Mouse (Mus musculus) limb, embryonic 10.5 days (tissue): ENCODE data around the gene Fkbp1a. TPM values are rescaled to one million over a fixed set of nuclear protein-coding genes. Genes with fewer than 3 reads are reported as not detected.
A peak's percentile ranks its signal among the peaks of the same experiment; 100 is the strongest.

Source experiments
- DNase-seq: peaks from one replicate; pipeline ENCODE4 v3.0.0-alpha.2; 2017; ENCODE audit warnings: low spot score
- H3K27ac ChIP-seq: fragments of 300-500 bp; sonication (generic); 2 replicates; pipeline ENCODE4 v1.5.1; 2016; ENCODE audit warnings: mild to moderate bottlenecking
- H3K27me3 ChIP-seq: fragments of 300-500 bp; sonication (generic); 2 replicates; pipeline ENCODE4 v1.6.1; 2016; ENCODE audit warnings: low read depth, mild to moderate bottlenecking; ENCODE audit not compliant: poor library complexity, severe bottlenecking
- H3K36me3 ChIP-seq: fragments of 300-500 bp; sonication (generic); 2 replicates; pipeline ENCODE4 v1.6.1; 2016; ENCODE audit warnings: mild to moderate bottlenecking, moderate library complexity
- H3K4me1 ChIP-seq: fragments of 300-500 bp; sonication (generic); 2 replicates; pipeline ENCODE4 v1.6.1; 2016
- H3K4me3 ChIP-seq: fragments of 300-500 bp; sonication (generic); 2 replicates; pipeline ENCODE4 v1.5.1; 2016; ENCODE audit warnings: mild to moderate bottlenecking, moderate library complexity
- H3K9me3 ChIP-seq: fragments of 300-500 bp; sonication (generic); replicated peaks from 2 replicates; pipeline ENCODE4 v1.6.1; 2016; ENCODE audit warnings: mild to moderate bottlenecking
- WGBS: fragments of 180-500 bp; shearing (Covaris S2); methylation state at CpG from one replicate; pipeline ENCODE4 v1.1.7; 2016; 5-methylcytosine and 5-hydroxymethylcytosine counted together
- polyA plus RNA-seq: library from polyadenylated mRNA; unstranded; fragments of >200 nt; fragmentation: Nextera tagmentation; extraction: Ambion mirVana; gene quantifications from 2 replicates; pipeline ENCODE4 v1.2.1, GENCODE M21; 2016

Fkbp1a gene
- 543 and 621 TPM in 2 replicates for polyA plus RNA-seq

DNA sequence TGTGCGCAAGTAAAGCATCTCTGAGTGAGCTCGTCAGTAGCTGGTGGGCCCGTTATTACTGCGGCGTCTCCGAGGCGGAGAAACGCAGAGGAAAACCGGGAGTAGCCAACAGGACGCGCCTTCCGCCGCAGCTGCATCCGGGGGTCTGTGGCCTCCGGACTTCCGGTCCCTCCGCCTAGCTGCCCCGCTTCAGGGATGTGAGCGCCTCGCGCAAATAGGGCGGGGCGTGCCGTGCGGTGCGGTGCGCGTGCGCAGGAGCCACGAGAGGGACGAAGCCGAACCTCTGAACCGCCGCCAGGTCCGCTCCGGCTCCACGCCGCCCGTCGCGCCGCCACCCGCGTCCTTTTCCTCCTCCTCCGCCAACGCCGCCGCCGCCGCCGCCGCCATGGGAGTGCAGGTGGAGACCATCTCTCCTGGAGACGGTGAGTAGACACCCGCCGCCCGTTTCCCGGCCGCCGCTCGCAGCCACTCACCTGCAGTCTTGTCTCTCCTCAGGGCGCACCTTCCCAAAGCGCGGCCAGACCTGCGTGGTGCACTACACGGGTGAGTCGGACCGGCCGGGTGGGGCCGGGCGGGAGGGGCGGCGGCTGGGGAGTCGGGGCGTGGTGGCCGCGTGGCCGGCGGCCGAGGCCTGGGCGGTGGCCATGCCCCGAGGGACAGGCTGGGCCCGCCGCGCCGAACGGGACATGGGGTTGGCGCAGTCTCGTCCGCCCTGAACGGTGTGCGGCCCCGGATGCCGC lies at the start of gene Fkbp1a:
TSS of gene Fkbp1a (plus strand) at position 161 of the 740 bp plus-strand sequence.
- under 1% methylated on average over 92 of the region's 93 CpGs for WGBS
- peaks cover 31% of the 10 kb centered on the region for H3K4me1 ChIP-seq

DNA sequence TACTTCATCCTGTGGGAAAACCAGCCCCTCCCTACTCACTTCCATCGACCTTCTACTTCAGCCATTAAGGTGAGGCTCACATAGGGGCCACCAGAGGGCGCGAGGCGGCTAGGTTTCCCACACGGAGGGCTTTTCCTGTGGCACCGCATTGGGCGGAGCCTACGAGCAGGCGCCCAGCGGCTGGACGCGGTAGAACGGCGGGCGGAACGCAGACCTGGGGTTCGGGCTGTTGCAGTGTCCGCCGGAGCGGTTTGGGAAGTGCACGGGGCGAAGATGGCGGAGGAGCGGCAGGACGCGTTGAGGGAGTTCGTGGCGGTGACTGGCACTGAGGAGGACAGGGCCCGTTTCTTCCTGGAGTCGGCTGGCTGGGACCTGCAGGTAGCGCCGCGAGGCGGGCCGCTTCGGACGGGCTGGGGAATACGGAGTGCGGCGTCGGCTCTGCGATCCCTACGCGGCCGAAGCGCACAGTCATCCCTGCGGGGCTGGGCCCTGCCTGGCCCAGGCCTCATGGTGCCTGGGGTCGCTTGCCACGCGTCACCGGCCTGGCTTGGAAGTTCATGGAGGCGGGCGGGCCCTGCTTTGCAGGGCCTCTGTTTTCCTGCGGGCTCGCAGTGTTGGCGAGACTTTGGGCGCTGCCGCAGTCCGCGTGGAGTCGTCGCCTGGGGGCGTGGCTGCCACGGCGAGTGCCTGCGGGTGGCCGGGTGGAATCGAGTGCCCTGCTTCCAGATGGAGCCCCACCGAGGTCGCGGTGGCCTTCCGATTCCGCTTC lies 48.1 kb upstream of the Fkbp1a start, which contains the start of gene Nsfl1c:
TSS of gene Nsfl1c (plus strand) at position 148 of the 769 bp plus-strand sequence.
- H3K4me1 ChIP-seq, result peaks cover 8% of the 10 kb centered on the region
- peak within 1 kb of the TSS; percentile 84 for H3K4me3 ChIP-seq
- peak; percentile 98 for DNase-seq
- H3K36me3 ChIP-seq, result peaks cover 30% of the 10 kb centered on the region
- WGBS, result under 1% methylated on average over 73 of the region's 73 CpGs
- H3K9me3 ChIP-seq, result no peaks in the 10 kb centered on the region
- H3K27me3 ChIP-seq, result no peaks in the 10 kb centered on the region
- H3K27ac ChIP-seq, result peak within 1 kb of the TSS; percentile 91

More for the DNA sequence above, at the start of gene Fkbp1a:
- Histone ChIP-seq H3K9me3 (no peaks in the 10 kb centered on the region), H3K27me3 (no peaks in the 10 kb centered on the region), H3K4me3 (peak within 1 kb of the TSS; percentile 99), H3K36me3 (peaks cover 34% of the 10 kb centered on the region), H3K27ac (peak within 1 kb of the TSS; percentile 98)
- DNase-seq, result peak; percentile 99

DNA sequence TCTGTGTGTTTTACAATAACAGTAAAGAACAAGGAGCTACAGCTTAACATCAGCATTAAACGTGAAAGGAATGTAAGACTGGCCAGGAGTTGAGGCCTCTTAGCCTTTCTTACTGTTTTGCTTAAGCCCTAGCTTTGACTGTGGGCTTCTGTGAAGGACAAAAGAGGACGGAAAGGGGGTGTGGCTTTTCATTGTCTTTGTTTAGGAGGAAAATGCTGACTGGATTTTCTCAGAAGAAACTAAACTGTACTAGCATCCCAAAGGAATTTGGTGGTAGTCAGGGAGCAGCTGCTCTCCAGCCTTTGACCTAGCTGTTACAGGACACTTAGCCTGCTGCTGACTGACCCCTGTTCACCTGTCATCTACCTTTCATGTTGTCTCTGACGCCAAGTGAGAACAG lies 43.9 kb upstream of the Fkbp1a start:
- no peak overlapping the region for H3K27ac ChIP-seq
- H3K36me3 ChIP-seq, result peaks cover 72% of the 10 kb centered on the region
- H3K4me1 ChIP-seq, result peaks cover 8% of the 10 kb centered on the region
- DNase-seq, result no peak
- H3K4me3 ChIP-seq, result no peak overlapping the region
- H3K9me3 ChIP-seq, result no peaks in the 10 kb centered on the region
- WGBS, result 70% methylated on average over 3 of the region's 3 CpGs
- H3K27me3 ChIP-seq, result no peaks in the 10 kb centered on the region

DNA sequence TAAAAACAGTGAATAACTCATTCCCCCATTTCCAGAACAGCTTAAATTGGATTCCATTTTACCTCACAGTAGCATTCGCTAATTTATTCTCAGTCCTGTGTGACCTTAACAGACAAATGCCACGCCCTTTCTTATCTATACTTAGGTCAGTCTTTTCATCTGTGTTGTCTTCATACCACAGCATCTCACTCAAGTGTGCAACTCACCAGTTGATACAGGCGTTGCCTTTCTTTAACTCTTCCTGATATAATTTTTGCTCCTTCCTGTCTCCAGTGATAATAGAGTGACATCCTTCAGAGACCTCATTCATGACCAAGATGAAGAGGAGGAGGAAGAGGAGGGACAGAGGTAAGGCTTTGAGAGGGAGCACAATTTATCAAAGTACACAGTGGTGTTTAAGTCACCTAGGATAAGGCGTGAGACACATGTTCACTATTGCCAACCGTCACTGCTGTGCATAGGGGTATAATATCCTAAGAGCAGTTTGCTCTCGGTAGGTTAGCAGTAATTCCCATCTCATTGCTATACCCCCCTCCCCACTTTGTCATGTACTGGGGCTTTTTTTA lies 41.8 kb upstream of the Fkbp1a start:
- Histone ChIP-seq H3K36me3 (peaks cover 93% of the 10 kb centered on the region), H3K27me3 (no peaks in the 10 kb centered on the region), H3K4me1 (no peaks in the 10 kb centered on the region; the same call in 1 of the 2 replicates), H3K4me3 (no peak overlapping the region), H3K9me3 (no peaks in the 10 kb centered on the region), H3K27ac (no peak overlapping the region)
- 93% methylated on average over 6 of the region's 6 CpGs for WGBS
- DNase-seq, result no peak

DNA sequence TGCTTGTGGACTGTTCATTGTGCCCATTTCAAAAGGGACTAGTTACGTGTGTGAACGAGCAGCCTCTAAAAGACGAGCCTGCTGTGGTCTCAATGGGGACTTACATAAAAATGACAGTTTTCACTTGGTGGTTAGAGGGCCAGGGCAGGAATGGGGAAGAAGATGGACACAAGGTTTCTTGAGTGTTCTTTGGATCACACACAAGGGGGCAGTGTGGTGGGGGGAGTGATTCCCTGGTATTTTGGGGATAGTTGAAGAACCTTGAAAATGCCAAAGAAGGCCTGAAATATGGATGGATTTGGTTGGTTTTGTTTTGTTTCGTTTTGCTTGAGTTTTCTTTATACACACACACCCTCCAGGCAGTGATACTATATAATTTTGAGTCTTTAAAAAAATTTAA lies 38.1 kb upstream of the Fkbp1a start:
- Histone ChIP-seq H3K27me3 (no peaks in the 10 kb centered on the region), H3K36me3 (peaks cover 98% of the 10 kb centered on the region), H3K9me3 (no peaks in the 10 kb centered on the region), H3K27ac (no peak overlapping the region), H3K4me3 (no peak overlapping the region), H3K4me1 (no peaks in the 10 kb centered on the region)
- DNase-seq, result no peak
- WGBS, result 91% methylated on average over 4 of the region's 4 CpGs

DNA sequence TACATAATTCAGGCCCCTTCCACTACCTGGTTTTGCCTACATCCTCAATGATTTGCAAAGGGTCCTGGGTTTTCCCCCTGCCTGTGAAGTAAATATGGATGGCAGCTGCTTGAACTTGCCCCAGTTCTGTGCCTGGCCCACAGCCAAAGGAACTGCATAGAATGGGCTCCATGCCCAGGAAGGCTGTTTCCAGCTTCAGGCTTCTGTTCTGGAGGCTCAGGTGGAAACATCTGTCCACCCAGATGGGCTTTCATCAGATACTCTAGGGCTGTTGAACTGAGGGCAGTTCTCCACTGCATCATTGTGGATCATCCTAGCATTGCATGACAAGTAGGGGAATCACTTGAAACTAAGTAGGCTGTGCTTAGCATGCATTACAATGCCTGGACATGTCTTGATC lies 30.1 kb upstream of the Fkbp1a start:
- Histone ChIP-seq H3K27ac (no peak overlapping the region), H3K27me3 (no peaks in the 10 kb centered on the region), H3K4me3 (no peak overlapping the region), H3K9me3 (no peaks in the 10 kb centered on the region), H3K36me3 (peaks cover 98% of the 10 kb centered on the region), H3K4me1 (no peaks in the 10 kb centered on the region)
- no peak for DNase-seq

DNA sequence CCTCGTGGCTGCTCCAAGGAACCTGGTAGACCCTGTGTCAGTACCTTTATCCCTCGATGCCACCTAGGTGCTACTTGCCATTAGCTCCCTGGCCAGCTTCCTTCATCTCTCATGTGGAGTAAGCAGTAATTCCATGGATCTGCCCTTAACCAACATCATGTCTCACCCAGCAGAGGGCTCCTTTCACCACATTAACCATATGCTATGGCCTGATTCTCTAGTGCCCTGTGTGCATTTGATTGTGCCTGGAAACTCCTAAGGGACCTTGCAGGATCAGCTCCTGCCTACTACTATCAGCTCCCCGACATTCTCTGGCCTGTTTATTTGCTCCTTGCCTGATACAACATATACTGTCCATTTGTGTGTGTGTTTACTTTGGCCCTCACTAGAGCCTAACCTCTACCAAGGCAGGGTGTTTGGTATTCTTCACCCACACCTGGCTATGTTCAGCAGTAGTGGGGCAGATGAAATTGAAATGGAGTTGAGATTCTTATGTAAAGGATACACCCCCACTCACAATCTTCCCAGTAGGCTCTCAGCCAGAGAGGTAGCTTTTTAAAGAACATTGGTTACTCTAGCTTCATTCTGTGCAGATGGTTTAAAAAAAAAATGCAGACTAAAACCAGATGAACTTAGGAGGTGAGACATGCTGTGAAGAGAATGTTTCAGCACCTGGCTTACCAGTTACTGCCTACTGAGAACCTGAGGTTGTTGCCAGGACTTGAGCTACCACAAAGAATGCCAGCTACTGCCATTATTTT lies 28.6 kb upstream of the Fkbp1a start:
- no peak overlapping the region for H3K4me3 ChIP-seq
- no peak overlapping the region for H3K27ac ChIP-seq
- H3K36me3 ChIP-seq, result peaks cover 89% of the 10 kb centered on the region
- no peaks in the 10 kb centered on the region for H3K9me3 ChIP-seq
- no peak for DNase-seq
- H3K4me1 ChIP-seq, result no peaks in the 10 kb centered on the region
- WGBS, result 88% methylated on average over 3 of the region's 3 CpGs
- H3K27me3 ChIP-seq, result no peaks in the 10 kb centered on the region

DNA sequence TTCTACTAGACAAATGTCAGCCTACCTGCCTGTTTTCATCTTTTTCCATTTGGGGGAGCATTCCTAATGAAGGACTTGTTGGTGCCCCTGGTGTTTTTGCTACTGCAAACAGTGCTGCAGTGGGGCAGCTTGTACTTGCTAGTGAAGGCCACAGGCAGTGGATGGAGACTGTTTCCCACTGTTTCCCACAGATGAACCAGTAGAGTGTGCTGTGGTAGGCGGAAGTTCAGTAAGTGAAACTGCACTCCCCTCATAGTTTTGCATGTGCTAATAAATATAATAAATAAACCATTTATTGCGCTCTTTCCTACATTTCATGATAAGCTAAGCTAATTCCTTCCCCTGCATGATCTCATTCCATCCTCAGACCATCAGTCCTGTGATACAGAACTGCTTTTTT lies 23.3 kb upstream of the Fkbp1a start:
- WGBS, result 85% methylated on average over 2 of the region's 2 CpGs
- no peak overlapping the region for H3K4me3 ChIP-seq
- peaks cover 71% of the 10 kb centered on the region for H3K36me3 ChIP-seq
- no peaks in the 10 kb centered on the region for H3K27me3 ChIP-seq
- H3K9me3 ChIP-seq, result no peaks in the 10 kb centered on the region
- H3K4me1 ChIP-seq, result no peaks in the 10 kb centered on the region
- DNase-seq, result no peak
- H3K27ac ChIP-seq, result no peak overlapping the region

DNA sequence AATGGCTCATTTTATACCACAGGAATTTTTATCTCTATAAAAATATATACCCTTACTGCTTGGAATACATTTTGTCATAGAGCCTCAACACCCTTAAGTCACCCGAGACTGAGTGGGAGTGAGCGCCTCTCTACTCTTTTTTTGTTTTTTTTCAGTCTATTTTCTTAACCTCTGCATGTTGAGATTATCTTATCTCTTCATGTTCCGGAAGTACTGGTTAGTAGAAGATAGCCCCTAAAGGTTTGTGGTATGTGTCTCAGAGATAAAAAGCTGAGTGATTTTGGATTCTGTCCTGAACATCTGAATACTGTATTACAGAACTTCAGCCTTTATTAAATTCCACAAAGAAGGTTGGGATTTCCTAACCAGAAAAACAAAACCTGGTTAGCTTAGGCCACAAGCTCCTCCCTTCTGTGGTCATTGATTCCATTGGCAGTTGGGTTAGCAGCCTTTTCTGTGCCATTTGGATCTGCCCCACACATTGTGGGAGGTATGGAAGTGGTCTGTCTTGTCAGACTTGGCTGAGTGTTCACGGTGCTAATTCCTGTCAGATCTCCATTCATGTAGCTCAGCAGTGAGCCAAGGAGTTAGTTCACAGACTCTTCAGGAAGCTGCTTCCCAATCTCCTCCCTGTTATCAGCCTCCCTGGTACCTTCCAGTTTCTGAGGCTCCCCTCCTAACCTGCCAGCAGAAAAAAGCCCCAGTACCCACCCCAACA lies 17.8 kb upstream of the Fkbp1a start:
- Histone ChIP-seq H3K4me3 (no peak overlapping the region), H3K9me3 (no peaks in the 10 kb centered on the region), H3K36me3 (peaks cover 27% of the 10 kb centered on the region), H3K27me3 (no peaks in the 10 kb centered on the region), H3K27ac (no peak overlapping the region), H3K4me1 (no peaks in the 10 kb centered on the region)
- no peak for DNase-seq
- WGBS, result 75% methylated on average over 4 of the region's 4 CpGs

DNA sequence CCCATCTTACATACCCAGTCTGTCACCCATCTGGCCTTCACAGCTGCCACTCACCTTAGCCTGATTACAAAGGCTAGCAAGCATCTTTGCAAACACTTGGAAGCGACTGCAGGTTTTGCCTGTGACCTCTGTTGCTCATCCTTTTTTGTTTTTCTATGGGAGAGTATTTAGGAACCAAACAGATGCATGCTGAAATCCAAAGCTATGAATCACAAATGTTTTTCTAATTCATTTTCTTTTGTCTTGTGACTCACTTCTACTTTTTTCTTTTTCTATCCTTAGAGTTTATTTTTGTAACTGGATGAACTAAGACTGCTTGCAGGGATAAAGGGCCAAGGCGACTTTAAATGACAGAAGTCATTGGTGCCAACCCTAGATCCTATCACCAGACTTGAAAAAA lies 16.8 kb upstream of the Fkbp1a start:
- Histone ChIP-seq H3K27ac (no peak overlapping the region), H3K36me3 (peaks cover 17% of the 10 kb centered on the region), H3K4me1 (peaks cover under 1% of the 10 kb centered on the region), H3K9me3 (no peaks in the 10 kb centered on the region), H3K27me3 (no peaks in the 10 kb centered on the region), H3K4me3 (no peak overlapping the region)
- no peak for DNase-seq
- 64% methylated on average over 2 of the region's 2 CpGs for WGBS

DNA sequence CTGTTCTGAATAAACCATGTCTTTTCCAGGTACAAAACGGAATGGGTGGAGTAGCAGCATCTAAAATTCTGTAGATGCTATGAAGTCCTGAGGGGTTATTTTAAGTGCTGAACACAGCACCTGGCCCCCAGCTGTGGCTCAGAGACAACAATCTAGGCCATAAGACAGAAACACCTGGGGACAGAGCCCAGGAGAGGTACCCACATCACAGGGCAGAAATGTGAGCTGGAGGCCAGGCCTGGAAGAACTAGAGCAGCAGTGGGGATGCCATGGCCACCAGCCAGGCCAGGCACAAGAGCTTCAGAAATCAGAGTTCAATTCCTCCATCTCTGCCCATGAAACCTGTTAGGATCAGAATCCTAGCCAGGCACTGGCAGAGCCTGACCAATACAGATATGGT lies 14.2 kb upstream of the Fkbp1a start:
- Histone ChIP-seq H3K4me3 (no peak overlapping the region), H3K9me3 (no peaks in the 10 kb centered on the region), H3K36me3 (no peaks in the 10 kb centered on the region), H3K27me3 (no peaks in the 10 kb centered on the region), H3K4me1 (peaks cover 8% of the 10 kb centered on the region), H3K27ac (no peak overlapping the region)
- WGBS, result 85% methylated on average over 1 of the region's 1 CpGs
- DNase-seq, result no peak

DNA sequence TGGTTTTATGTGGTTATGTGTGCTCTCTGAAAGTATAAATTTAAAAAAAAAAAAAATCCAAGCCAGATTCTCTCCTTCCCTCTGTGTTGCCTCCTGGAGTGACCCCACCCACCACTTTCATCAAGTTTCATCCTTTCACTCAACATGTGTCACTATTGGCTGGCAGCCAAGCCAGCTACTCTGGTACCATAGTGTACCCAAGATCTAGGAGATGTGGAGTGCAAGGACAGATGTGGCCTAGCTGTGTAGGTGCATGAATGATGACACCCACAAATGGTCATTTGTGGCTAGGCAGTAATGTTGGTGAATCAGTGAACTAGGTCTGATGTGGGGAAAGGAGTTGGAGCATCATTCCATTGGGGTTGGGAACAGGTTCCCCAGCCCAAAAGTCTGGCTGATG lies 13.1 kb upstream of the Fkbp1a start:
- H3K4me1 ChIP-seq, result peaks cover 8% of the 10 kb centered on the region
- no peaks in the 10 kb centered on the region for H3K27me3 ChIP-seq
- H3K27ac ChIP-seq, result no peak overlapping the region
- DNase-seq, result no peak
- no peaks in the 10 kb centered on the region for H3K9me3 ChIP-seq
- no peaks in the 10 kb centered on the region for H3K36me3 ChIP-seq
- H3K4me3 ChIP-seq, result no peak overlapping the region
